Mouse (Mus musculus) adrenal gland, postnatal 10 days (tissue): ENCODE results near the gene Acadl. TPM values are rescaled to one million over a fixed set of nuclear protein-coding genes. Genes with fewer than 3 reads are reported as not detected.

ENCODE experiments used
- DNase-seq: peaks from one replicate; pipeline ENCODE4 v3.0.0; 2021; ENCODE audit warnings: mixed read lengths
- long read RNA-seq, 2 experiments: library from polyadenylated mRNA; stranded (forward); transcript quantifications; one replicate each; pipeline ENCODE4 v2.0.0; 2021
- total RNA-seq, 2 experiments: library from RNA; stranded (reverse); gene quantifications; 2 replicates each; pipeline ENCODE4 v1.2.3; 2021

Acadl gene
- 1,000 to 10,000 TPM; 1,546 to 1,636 TPM for total RNA-seq
- long read RNA-seq, experiment 1, transcript Acadl-201 (11 exons, 1,916 nt): major isoform, 2,341 of 2,776 reads
- long read RNA-seq, experiment 1, partial matches to known transcripts: 193 of 2,776 reads
- long read RNA-seq, experiment 1, other reads (novel, unspliced or antisense): 242 of 2,776 reads
- long read RNA-seq, experiment 2, transcript Acadl-201 (11 exons, 1,916 nt): major isoform, 1,148 of 1,825 reads
- long read RNA-seq, experiment 2, partial matches to known transcripts: 634 of 1,825 reads
- long read RNA-seq, experiment 2, other reads (novel, unspliced or antisense): 43 of 1,825 reads

DNA sequence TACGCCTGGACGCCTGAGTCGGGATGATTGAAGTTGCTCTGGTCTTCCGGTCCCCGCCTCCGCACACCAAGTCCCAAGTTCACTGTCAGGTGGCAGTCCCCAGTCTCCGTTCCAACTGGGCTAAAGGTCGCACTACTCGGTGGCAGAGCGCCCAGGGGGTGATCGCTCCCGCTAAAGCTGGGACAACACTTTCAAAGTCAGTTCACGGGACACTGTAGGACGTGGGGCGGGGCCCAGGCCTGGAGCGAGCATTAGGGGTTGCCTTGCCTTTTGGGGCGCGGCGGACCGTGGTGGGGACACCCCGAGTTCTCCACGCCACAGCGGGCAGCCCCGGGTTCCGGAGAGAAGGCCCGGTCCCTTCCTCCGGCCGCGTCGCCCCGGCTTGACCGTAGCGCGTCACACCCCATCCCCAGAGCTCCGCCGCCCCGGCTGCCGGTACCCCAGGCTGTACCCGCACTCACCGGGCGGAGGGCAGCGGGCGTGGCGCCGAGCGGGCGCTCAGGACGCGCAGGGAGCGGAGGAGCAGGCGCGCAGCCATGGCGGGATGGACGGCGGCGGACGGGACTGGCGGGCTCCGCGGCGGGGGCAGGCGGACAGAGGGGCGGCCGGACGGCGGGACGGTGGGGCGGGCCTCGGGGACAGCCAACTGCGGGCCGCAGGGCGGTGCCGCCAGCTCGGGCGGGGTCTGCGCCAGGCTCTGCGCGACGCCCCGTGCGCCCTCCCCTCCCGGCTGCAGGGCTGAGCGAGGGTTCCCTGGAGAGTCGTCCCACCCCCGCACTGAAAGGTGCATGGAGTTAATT, at the start of gene Acadl:
Acadl (minus strand) TSS at position 566 of the 800 bp plus-strand sequence.
- DNase-seq: peak; percentile 97

DNA sequence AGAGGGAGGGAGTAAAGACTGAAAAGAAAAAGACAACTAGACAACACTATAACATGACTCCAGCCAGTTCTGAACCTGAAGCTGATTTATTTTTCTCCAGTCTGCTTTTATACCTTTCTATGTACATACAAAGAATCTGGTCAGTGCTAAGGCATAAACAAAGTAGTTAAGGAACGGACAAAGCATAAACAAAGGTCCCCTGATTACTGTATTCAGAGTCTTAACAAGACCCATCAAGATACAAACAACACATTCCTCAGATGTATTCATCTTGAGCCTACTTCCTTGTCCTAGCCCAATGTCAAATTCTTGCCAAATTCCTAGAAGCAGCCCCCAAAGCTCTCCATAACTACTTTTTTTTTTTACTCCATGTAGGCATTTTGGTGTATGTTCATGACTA, 49.2 kb upstream of the Acadl start:
- no peak for DNase-seq

DNA sequence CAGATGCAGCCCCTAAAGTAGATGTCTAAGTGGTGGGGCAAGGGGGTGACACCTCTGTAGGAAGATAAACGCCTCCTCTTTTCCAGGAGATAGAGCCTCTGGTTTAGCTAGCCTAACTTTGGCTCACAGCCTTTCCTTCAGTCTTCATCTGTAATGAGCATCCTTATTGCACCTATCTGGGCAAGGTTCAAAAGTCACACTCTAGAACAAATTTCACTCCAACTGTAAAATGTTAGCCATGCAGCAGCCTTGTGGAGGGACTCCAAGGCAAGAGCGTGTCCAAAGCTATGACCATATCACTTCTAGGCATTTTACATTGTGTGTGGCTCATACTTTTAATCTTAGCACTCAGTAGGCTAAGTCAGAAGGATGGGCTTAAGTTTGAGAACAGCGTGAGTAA, 39.5 kb upstream of the Acadl start:
- DNase-seq: no peak

DNA sequence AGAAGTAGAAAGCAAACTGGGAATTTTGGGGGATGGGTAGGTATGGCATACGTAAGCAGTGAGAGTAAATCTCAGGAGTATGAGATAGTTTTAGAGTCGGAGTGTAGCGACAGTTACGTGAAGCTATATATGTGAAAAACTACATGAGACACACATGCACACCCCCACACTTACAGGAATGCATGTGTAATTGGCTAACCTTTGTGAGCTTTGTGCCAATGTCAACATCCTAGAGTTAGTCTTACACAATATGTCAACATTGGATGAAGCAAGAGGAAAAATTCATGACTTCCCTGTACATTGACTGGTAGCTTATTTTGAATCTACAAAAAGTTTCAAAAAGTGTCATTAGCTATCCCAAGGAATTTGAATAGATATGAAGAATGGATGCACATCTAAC, 37.9 kb upstream of the Acadl start:
- DNase-seq: peak; percentile 8

DNA sequence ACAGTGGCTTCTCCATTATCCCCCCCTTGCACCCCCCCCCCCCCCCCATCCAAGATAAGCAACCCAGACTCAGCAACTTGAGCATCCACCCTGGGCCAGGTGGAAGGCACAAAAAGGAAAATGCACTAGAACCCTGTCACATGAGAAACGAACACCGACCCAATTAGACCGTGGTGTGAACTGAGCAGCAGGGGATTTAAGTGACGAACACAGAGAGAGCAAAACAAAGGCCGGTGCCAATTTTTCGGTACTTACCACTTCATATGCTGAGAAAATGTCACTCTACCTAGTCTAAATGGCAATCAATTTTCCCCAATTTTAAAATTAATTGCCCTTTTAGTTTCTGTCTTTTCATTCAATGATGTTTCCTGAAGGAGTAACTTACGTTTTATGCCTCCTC, 35.2 kb upstream of the Acadl start:
- DNase-seq: no peak

DNA sequence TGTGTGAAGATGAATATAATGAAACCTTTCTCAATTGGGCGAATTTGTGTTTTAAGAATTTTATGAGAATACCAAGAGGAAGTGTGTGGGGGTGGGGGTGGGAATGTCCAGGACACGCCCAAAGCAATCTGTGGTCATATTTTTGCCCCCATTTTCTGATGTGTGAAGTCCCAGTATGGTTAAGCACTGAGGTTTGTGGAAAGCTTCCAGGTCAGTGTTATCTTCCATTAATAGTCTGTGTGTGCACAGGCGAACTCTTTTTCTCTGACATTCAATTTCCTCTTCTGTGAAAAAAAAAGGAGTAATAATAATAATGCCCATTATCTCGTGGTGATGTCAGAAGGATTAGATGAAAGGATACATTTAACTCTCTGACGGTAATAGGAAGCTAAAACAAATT, 33.5 kb upstream of the Acadl start:
- DNase-seq: no peak

DNA sequence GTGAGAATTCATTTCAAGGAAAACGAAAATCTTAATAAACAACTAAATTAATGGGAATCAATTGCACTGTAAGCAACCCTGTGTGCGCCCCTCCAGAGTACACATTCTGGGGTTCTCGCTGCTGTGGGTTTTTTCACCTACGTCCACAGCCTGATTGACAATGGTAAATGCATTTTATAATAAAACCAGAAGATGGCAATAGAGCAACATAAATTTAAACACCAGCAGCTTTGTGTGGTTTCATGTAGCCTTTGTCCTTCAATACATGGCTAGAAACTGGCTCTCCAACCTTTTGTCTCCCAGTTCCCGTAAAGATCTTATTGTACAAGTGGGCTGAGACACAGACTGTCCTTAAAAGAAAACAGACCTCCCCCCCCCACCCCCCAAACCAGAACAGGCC, 33.0 kb upstream of the Acadl start:
- no peak for DNase-seq

DNA sequence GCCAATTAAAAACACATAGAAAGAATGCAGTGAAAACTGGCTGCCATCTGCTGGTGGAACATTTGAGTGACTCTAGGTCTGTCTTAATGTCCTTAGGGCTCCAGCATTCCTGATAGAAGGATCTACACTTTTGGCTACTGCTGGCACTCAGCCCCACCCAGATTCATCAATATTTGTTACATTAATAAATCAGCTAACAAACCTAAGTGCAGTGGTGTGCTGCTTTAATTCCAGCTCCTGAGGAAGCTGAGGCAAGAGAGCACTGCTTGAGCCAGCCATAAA, 32.7 kb upstream of the Acadl start:
- DNase-seq: peak; percentile 73

DNA sequence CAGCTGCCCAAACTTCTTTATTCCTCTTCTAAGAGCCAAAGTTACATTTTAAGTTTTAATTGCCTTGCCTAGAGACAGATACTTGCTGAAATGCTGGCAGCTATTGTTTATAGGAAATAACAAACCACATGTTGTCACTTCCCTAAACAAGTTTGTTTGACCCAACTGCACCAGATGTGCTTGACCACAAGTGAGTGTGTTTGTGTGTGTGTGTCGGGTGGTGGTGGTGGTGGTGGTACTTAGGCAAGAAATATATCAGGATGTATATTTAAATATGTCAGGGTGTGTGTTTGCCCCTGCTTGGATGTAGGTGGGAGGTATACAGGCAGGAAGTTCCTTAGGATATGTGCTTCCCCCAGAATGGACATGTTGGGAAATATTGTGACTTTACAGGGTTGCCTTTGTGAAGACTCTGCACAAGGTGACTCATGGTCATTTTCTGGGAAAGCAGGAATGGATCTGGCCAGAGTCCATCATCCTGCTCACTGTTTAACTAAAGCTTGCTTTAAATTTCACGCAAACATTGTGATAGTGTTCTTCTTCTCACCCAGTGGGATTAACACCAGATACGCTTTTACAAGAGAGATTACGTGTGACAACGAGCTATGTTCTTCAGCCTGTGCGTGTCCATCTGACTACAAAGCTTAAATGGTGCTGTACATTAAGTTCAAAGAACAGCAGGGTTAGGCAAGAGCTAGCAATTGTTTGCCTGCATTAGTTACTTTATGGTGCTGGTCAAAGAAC, 32.2 kb upstream of the Acadl start:
- DNase-seq: no peak

DNA sequence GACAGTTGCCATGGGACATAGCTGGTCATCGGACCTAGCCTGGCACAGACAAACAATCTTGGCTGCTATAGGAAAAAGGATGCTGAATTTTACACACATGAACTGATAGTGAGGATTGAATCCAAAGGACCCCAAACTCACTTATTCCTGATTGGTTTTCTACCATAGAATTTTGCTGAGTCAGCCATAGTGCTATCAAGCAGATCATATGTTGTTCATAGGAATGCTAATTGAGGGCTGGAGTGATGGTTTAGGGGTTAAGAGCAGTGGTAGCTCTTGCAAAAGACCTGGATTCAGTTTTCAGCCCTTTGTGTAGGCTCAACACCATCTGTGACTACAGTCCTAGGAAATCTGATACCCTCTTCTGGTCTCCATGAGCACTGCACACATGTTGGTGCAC, 24.1 kb upstream of the Acadl start:
- DNase-seq: no peak

DNA sequence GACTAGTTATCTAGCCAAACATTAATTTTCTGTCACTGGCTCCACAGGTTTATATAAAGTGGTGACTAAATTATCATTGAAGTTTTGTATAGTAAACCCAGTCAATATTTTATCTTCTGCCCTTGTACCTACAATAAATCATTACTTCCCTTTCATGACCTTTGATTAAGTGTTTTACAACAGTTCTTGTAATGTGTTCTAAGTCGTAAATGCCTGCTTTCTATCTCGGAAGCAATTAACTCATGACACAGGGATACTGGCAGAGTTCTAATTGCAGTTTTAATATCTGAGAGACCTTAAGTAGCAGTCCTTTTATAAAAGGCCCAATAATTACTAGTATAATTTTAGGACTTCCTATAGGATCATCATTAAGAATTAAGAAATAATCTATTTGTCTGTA, 17.1 kb upstream of the Acadl start:
- DNase-seq: no peak

DNA sequence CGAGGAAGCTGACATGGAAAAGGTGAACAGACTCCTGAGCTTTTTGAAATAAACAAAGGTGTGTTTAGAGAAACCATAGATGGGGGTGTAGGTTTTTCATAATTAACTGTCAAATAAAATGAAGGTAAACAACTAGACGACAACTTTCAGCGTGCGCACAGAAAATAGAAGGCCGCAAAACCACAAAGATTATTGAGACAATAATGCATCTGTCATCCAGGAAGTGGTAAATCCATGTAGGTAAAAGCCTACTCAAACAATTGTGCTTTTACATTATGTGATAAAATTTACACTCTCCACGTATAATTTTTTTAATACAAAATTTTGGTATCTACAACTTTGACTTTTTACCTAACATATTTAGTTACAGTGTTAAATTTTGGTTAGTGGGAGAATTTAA, 11.7 kb upstream of the Acadl start:
- no peak for DNase-seq

DNA sequence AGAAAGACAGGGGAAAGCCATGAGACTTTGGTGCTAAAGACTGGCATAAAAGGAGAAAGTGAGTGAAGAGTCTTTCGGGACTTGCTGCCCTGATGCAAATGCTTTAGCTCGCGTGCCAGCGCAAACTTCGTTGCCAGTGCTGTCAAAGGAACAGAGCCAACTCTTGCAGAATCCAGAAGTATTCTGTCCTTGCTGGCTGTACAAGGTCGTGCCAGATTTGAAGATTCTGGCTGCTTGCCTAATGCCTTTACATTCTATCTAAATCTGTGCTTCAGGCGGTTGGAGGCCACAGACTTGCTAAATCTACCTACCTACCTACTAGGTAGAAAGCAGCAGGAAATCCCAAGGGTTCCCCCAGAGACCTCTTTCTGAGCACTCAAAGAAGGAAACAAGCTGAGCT, 8.5 kb upstream of the Acadl start:
- DNase-seq: peak; percentile 87

DNA sequence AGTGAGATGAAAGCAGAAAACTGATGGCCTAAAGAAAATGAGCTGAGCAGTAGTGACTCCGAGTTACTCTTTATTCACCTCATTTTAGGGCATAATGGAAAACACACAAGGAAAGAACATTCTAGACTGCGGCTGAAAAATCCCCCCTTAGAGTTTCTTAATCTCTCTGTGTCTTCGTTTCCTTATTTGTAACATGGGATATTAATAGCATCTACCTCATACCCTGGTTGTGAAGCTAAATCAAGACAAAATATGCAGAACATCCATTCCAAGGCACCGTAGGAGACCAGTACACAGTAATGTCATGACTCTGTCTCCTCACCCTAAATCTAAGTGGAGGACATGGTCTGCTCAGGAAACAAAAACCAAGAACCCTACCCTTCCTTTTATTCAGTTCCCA, 2.6 kb upstream of the Acadl start:
- peak; percentile 0 for DNase-seq

DNA sequence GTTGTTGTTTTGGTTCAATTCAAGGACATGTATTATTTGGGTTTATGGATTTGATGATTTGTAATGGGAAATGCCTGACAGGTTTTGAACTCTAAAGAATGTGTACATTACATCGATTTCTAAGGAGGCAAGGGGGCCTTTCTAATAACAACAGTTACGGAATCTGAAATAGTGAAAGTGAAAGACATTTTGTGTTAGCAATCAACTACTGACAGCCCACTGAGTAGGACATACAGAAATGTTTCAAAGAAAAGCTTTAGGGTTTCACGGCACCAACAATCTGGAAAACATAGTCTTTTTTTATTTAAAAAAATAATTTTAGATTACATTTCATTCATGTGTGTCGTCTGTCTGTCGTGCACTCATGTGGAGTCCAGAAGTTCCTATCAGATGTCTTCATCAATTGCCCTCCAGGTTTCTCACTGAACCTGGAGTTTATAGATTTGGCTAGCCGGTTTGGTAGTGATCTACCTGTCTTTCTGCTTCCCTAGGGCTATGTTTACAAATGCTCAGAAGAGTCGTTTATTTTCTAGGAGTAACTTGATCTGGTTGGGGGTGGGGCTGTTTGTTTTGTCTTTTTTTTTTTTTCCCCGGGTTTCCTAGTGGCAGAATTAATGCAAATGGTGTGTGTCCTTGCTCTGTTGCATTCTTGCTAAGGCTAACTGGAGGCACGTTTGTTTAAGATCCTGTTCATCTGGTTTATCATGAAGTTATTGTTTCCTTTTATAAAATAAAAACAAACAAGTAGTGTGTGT, 841 bp upstream of the Acadl start:
- peak; percentile 23 for DNase-seq

DNA sequence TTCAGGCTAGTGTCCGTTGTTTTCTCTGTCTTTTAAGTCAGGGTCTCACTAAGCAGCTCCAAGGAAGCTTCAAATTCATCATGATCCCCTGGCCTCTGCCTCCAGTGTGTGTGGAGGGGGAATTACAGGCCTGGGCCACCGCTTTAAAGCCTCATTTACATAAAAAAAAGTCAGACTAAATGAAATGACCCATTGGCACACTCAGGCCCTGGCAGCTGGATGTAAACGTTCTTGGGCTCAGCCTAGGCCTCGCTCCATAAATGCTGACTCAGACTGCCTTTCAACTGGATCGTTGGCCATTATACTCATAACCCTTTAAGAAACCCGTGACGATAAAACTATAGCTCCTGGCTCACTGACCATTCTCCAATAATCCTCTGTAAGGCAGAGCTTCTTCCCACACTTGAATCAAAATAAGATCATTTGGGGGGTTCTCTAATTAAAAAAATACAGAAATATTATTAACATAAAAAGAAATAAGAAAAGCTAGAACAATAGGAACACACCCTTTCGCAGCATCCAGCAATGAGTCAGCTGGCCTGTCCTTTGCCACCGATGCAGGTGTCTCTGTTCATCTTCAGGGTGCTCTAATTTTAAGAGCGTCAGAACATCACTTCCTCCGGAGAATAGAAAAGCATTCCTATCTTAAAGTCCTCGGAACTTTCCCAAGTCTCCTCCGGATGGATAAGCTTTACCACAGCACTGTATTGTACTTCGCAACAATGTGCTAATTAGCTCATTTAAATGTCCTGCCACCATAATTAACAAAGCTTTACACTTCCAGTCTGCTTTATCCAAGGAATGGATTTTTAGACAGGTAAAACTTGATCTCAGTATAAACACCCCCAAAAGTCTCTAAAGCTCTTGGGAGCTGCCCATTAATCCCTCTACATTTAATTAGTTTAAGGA, 1.1 kb downstream of the Acadl start:
- DNase-seq: peak; percentile 47

DNA sequence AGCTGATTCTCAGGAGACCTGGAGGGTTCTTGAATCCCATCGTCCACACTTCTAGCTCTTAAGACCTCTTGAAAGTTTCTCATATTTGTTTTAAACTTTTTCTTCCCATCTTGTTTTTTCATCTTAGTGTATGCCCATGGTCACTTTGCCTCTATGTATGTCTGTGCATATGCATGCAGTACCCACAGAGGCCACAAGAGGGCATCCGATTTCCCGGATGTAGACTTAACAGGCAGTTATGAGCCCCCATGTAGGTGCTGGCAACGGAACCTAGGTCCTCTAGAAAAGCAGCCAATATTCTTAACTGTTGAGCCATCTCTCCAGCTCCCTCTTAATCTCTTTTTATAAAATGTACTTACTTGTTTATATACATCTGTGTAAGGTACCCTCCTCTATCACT, 15.6 kb downstream of the Acadl start:
- no peak for DNase-seq

DNA sequence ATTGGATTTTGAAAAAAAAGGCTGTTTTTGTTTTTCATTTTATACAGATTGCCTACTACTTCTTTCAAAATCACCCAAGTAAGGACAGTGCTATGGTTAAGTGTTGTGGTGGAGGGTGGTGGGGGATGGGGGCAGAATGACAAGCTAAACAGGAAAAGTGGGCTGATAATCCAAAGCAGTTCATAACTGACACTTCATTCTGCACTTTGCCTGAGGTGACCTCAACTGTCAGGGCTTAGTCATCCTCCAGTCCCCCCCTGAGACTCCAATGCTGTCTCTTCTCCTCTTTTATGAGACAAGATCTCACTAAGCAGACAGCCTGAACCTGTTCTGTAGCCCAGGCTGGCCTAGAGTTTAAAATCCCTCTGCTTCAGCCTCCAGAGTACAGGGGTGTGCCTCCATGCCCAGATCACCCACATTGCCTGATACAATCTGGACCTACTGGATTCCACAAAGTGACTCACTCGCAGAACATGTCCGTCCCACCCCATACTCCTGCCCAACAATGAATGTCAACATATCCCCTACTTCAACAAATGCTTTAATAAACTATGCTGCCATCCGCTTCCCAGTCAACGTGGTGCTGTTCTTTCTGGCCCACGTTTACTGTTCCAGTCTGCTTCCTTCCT, 17.3 kb downstream of the Acadl start:
- DNase-seq: no peak

DNA sequence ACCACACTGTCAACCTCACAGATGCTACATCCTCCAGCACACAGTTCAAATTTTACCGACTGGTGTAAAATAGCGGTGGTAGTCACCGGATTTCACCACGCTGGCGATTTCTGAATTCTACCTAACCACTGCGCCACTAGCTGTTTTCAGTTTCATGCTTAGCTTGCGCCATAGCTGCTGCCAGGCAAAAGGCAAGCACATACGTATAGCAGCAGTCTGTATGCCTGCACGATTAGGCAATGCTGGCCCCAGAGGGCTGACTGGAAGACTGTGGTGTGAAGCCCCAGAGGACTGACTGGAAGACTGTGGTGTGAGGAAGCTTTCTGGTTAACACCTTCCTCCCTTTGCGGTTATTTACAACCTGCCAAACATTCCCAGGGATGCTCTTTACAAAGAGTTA, 21.1 kb downstream of the Acadl start:
- peak; percentile 49 for DNase-seq

DNA sequence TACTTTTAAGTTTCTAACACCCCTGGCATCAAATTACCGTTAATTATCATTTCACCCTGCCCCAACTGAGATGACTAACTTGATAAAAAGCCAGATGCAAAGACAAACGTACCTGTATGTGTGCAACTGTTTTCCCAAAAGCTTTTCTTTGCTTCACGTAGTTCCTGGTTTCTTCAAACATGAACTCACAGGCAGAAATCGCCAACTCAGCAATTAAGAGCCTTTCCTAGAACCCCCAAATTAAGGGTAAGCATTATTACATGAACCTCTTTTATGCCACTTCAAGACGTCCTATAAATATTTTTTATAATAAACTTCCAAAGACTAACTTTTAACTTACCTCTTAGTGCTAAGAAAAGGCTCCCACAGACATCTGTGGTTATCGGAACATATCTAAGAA, 21.6 kb downstream of the Acadl start:
- DNase-seq: no peak
